Mouse (Mus musculus) heart, embryonic 15.5 days (tissue): ENCODE results near the gene Dhrs7b. TPM values are rescaled to one million over a fixed set of nuclear protein-coding genes. Genes with fewer than 3 reads are reported as not detected.
A peak's percentile ranks its signal among the peaks of the same experiment; 100 is the strongest.
"Not testable (repeated sequence)": the region's sequence is repeated elsewhere in the genome, so short reads cannot be mapped to it uniquely, and the experiment has no call there.

ENCODE experiments used
- ATAC-seq: fragments of 200-750 bp; cut with Nextera tagmentation; replicated peaks from 2 replicates; pipeline ENCODE4 v1.8.0; 2017; ENCODE audit warnings: low read depth, moderate TSS enrichment; ENCODE audit not compliant: insufficient number of reproducible peaks, insufficient read depth, low FRiP score
- H3K27ac ChIP-seq: fragments of 300-500 bp; sonication (generic); 2 replicates; pipeline ENCODE4 v1.5.1; 2015; ENCODE audit warnings: mild to moderate bottlenecking, inconsistent platforms
- H3K27me3 ChIP-seq: fragments of 300-500 bp; sonication (generic); 2 replicates; pipeline ENCODE4 v1.6.1; 2015; ENCODE audit warnings: inconsistent platforms
- H3K36me3 ChIP-seq: fragments of 300-500 bp; sonication (generic); 2 replicates; pipeline ENCODE4 v1.6.1; 2015; ENCODE audit warnings: mild to moderate bottlenecking, inconsistent platforms
- H3K4me1 ChIP-seq: fragments of 300-500 bp; sonication (generic); replicated peaks from 2 replicates; pipeline ENCODE4 v1.6.1; 2015; ENCODE audit warnings: inconsistent platforms
- H3K4me2 ChIP-seq: fragments of 300-500 bp; sonication (generic); 2 replicates; pipeline ENCODE4 v1.6.1; 2015; ENCODE audit warnings: inconsistent platforms, mild to moderate bottlenecking, moderate library complexity
- H3K4me3 ChIP-seq: fragments of 300-500 bp; sonication (generic); 2 replicates; pipeline ENCODE4 v1.5.1; 2015; ENCODE audit warnings: mild to moderate bottlenecking, inconsistent platforms
- H3K9ac ChIP-seq: fragments of 300-500 bp; sonication (generic); 2 replicates; pipeline ENCODE4 v1.6.1; 2015; ENCODE audit warnings: mild to moderate bottlenecking, inconsistent platforms
- H3K9me3 ChIP-seq: fragments of 300-500 bp; sonication (generic); replicated peaks from 2 replicates; pipeline ENCODE4 v1.6.1; 2016; ENCODE audit warnings: inconsistent platforms
- WGBS: fragments of 180-500 bp; shearing (Covaris S2); methylation state at CpG from one replicate; pipeline ENCODE4 v1.1.7; 2015; ENCODE audit warnings: mixed read lengths; 5-methylcytosine and 5-hydroxymethylcytosine counted together
- polyA plus RNA-seq: library from polyadenylated mRNA; unstranded; fragments of >200 nt; fragmentation: Nextera tagmentation; extraction: Ambion mirVana; gene quantifications from 2 replicates; pipeline ENCODE4 v1.2.1, GENCODE M21; 2015

Gene Dhrs7b
- polyA plus RNA-seq, 1 experiment from 2014 or later: 26.8 TPM

DNA sequence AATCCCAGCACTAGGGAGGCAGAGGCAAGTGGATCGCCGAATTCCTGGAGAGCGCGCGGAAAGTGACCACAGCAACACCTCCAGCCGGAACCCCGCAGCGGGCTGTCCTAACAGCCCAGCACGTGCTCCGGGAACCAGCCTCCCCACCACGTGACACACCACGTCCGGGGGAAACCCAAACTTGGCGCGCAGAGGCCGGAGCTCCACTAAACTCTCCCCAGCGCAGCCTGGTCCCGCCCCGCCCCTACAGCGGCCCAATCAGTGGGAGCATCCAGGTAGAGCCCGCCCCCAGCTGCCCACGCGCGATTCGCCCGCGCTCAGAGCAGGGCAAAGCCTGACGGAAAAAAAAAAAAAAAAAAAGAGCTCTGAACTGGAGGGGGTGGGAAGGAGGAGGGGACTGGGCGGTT, 19.4 kb upstream of the Dhrs7b start:
- peak; percentile 100 for ATAC-seq
- peaks cover 29% of the 10 kb centered on the region for H3K4me1 ChIP-seq
- H3K9ac ChIP-seq: peak overlapping the region; percentile 49
- peak overlapping the region; percentile 61 for H3K4me3 ChIP-seq
- H3K36me3 ChIP-seq: no peaks in the 10 kb centered on the region
- WGBS: under 1% methylated on average over 29 of the region's 29 CpGs
- H3K9me3 ChIP-seq: no peaks in the 10 kb centered on the region
- no peaks in the 10 kb centered on the region for H3K27me3 ChIP-seq
- H3K4me2 ChIP-seq: peak overlapping the region; percentile 94
- H3K27ac ChIP-seq: peak overlapping the region; percentile 49; the same call in 1 of the 2 replicates

DNA sequence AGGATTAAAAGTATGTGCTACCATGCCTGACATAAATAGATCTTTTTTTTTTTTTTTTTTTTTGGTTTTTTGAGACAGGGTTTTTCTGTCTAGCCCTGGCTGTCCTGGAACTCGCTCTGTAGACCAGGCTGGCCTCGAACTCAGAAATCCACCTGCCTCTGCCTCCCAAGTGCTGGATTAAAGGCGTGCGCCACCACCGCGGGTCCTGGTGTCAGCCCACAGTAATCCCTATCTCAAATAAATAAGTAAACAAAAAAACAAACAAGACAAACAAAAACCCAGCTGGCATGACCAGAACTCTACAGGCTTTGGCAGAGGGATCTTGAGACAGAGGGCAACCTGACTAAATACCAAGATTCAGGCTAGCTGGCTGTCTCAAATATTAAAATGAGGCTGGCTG, 18.8 kb upstream of the Dhrs7b start, which contains the start of gene Shmt1:
Gene Shmt1, minus strand, starts transcription at position 101 of the 400 bp plus-strand sequence.
- Histone ChIP-seq H3K4me1 (peaks cover 29% of the 10 kb centered on the region), H3K4me3 (peak within 1 kb of the TSS; percentile 61), H3K27ac (peak within 1 kb of the TSS; percentile 49; the same call in 1 of the 2 replicates), H3K9ac (peak within 1 kb of the TSS; percentile 49), H3K4me2 (peak within 1 kb of the TSS; percentile 94)
- H3K9me3 ChIP-seq, ATAC-seq, H3K27me3 ChIP-seq, H3K36me3 ChIP-seq: not testable (repeated sequence)
- 27% methylated on average over 6 of the region's 6 CpGs for WGBS

DNA sequence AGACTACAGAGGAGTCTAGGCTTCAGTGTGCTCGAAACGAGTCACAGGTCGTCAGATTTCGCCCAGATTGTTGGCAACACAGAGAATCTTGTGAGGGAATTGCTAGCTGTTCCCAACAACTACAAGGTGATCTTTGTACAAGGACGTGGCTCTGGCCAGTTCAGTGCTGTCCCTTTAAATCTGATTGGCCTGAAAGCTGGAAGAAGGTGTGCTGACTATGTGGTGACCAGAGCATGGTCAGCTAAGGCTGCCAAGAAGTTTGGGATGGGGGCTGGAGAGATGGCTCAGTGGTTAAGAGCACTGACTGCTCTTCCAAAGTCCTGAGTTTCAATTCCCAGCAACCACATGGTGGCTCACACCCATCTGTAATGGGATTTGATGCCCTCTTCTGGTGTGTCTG, 14.0 kb upstream of the Dhrs7b start:
- WGBS: 63% methylated on average over 5 of the region's 5 CpGs
- H3K27ac ChIP-seq: no peak overlapping the region
- H3K9me3 ChIP-seq: no peaks in the 10 kb centered on the region
- no peaks in the 10 kb centered on the region for H3K27me3 ChIP-seq
- no peaks in the 10 kb centered on the region for H3K4me1 ChIP-seq
- no peak overlapping the region for H3K4me3 ChIP-seq
- no peak overlapping the region for H3K9ac ChIP-seq
- no peak overlapping the region for H3K4me2 ChIP-seq
- H3K36me3 ChIP-seq: no peaks in the 10 kb centered on the region
- ATAC-seq: no peak

DNA sequence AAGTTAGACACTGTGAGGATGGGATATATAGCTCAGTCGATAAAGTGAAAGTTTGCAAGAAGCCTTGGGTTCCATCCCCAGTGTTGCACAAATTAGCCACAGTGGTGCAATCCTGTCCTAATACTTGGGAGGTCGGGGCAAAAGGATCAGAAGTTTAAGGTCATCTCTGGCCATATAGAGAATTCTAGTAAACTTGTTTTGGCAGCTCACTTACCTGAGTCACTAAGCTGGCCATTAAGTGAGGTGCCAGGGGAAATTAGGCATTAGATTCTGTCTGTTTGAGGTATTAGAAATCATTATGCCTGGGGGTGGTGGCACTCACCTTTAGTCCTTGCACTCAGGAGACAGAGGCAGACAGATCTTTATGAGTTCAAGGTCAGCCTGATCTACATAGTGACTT, 6.7 kb upstream of the Dhrs7b start:
- Histone ChIP-seq H3K4me3 (no peak overlapping the region), H3K4me1 (no peaks in the 10 kb centered on the region), H3K9me3 (no peaks in the 10 kb centered on the region), H3K4me2 (no peak overlapping the region), H3K27me3 (no peaks in the 10 kb centered on the region), H3K36me3 (no peaks in the 10 kb centered on the region), H3K9ac (no peak overlapping the region), H3K27ac (no peak overlapping the region)
- 68% methylated on average over 2 of the region's 2 CpGs for WGBS
- no peak for ATAC-seq

DNA sequence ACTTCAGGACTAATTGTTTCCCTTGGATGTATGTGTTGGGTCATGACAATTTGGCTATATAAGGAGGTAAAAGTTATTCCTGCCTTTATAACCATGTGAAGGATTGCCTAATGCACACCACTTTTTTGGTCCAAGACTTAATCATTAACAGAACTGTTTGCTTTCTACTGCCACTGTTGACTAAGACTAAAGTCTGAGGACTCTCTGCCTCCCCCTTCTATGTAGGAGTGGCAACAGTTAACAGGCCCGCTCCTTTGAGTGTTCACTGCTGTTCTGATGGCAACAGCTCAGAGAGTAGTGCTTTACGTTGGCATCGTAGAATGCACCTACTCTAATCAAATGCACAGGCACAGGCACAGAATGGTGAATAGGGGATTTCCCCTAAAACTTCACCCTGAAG, 5.2 kb upstream of the Dhrs7b start:
- Histone ChIP-seq H3K4me2 (no peak overlapping the region), H3K27ac (no peak overlapping the region), H3K9ac (no peak overlapping the region), H3K9me3 (no peaks in the 10 kb centered on the region), H3K4me1 (no peaks in the 10 kb centered on the region), H3K27me3 (no peaks in the 10 kb centered on the region), H3K36me3 (no peaks in the 10 kb centered on the region), H3K4me3 (no peak overlapping the region)
- ATAC-seq: no peak
- WGBS: 74% methylated on average over 3 of the region's 3 CpGs

DNA sequence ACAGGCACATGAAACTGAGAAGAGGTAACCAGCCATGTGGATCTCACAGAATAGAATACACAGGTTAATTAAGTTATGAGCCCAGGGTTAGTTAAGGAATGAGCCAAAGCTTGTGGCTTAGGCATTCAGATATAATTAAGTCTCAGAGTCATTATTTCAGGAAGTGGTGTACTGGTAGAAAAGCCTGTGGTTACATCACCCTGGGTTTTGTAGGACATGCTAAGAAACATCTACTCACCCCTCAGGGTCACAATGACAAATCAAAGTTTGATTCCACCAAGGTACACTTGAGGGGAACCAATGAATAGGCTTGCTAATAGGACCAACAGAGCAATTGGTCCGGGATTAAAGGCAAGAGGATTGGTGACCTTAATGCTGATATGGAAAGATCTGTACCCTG, 3.7 kb upstream of the Dhrs7b start:
- H3K4me1 ChIP-seq: peaks cover 8% of the 10 kb centered on the region
- H3K27me3 ChIP-seq: no peaks in the 10 kb centered on the region
- no peak overlapping the region for H3K27ac ChIP-seq
- H3K36me3 ChIP-seq: no peaks in the 10 kb centered on the region
- ATAC-seq: no peak
- H3K4me2 ChIP-seq: no peak overlapping the region
- no peak overlapping the region for H3K9ac ChIP-seq
- whole genome bisulfite sequencing: 42% methylated on average over 1 of the region's 1 CpGs
- no peaks in the 10 kb centered on the region for H3K9me3 ChIP-seq
- H3K4me3 ChIP-seq: no peak overlapping the region

DNA sequence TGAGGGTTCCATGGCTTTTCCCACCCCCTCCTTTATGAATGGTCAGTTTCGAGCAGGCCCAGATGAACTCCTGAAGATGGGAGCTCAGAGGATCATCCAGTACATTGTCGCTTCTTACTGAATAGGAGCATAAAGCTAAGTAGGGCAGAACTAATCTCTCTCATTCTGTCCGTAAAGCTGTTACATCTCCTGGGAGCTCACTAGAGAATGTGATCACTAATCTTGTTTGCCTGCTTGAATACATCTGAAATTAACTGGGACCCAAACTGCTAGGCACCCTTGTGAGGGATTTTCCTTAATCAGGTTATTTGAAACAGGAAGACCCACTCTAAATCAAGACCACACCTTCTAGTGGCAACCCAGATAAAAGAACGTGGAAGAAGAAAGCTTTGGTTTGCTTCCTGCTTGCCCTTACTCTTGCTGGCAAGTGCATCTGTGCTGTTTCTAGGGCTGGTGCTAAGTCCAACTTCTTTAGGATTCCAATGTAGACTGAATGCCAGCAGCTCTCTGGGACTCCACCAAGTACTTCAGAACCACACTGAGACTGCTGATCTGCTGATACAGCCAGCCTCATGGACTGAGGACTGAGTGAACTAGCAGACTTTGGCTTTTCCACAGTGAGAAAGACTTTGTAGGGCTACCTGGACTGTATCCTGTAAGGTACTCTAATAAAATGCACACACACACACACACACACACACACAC, 3.0 kb upstream of the Dhrs7b start:
- WGBS: 54% methylated on average over 4 of the region's 4 CpGs
- no peak overlapping the region for H3K4me3 ChIP-seq
- no peak for ATAC-seq
- no peaks in the 10 kb centered on the region for H3K36me3 ChIP-seq
- H3K4me2 ChIP-seq: no peak overlapping the region
- no peaks in the 10 kb centered on the region for H3K9me3 ChIP-seq
- peaks cover 8% of the 10 kb centered on the region for H3K4me1 ChIP-seq
- H3K27ac ChIP-seq: no peak overlapping the region
- no peaks in the 10 kb centered on the region for H3K27me3 ChIP-seq
- H3K9ac ChIP-seq: no peak overlapping the region

DNA sequence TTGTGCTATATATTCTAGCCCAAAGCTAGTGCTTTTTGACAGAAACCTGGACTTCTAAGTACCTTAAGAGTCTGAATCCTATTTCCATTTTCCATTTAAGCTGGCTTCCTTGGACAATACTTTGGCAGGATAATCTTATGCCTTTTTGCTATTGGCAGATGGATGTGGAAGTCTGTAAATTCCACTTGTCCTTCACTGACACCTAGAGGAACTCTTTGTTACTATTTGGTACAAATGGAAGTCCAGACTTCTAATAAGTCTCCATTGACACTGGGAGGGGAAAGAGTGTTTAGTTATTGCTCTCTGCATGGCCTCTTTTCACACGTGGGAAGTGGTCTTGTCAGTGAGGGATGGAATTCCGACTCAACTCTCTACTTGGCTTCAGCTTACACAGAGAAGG, 1.5 kb upstream of the Dhrs7b start:
- no peak for ATAC-seq

DNA sequence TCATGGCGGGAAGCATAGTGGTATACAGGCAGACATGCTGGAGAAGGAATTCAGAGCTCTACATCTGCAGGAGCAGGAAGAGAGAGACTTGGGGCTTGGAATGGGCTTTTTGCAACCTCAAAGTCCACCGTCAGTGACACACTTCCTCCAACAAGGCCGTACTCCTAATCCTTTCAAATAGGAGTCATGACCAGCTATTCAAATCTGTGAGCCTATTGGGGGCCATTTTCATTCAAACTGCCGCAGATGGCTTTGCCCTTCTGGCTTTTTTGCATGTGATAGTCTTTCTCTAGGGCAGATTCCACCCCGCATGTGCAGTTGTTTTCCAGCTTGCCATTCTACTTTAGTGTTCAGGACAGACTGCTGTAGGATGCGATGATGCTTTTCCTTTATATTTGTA, 6.5 kb downstream of the Dhrs7b start:
- no peak for ATAC-seq
- 95% methylated on average over 6 of the region's 6 CpGs for WGBS

More for the DNA sequence above, 1.5 kb upstream of the Dhrs7b start:
- no peak overlapping the region for H3K9ac ChIP-seq
- no peak overlapping the region for H3K4me2 ChIP-seq
- 24% methylated on average over 2 of the region's 2 CpGs for WGBS
- no peak overlapping the region for H3K4me3 ChIP-seq
- H3K27me3 ChIP-seq: no peaks in the 10 kb centered on the region
- no peak overlapping the region for H3K27ac ChIP-seq
- peaks cover 8% of the 10 kb centered on the region for H3K4me1 ChIP-seq
- no peaks in the 10 kb centered on the region for H3K36me3 ChIP-seq
- no peaks in the 10 kb centered on the region for H3K9me3 ChIP-seq

DNA sequence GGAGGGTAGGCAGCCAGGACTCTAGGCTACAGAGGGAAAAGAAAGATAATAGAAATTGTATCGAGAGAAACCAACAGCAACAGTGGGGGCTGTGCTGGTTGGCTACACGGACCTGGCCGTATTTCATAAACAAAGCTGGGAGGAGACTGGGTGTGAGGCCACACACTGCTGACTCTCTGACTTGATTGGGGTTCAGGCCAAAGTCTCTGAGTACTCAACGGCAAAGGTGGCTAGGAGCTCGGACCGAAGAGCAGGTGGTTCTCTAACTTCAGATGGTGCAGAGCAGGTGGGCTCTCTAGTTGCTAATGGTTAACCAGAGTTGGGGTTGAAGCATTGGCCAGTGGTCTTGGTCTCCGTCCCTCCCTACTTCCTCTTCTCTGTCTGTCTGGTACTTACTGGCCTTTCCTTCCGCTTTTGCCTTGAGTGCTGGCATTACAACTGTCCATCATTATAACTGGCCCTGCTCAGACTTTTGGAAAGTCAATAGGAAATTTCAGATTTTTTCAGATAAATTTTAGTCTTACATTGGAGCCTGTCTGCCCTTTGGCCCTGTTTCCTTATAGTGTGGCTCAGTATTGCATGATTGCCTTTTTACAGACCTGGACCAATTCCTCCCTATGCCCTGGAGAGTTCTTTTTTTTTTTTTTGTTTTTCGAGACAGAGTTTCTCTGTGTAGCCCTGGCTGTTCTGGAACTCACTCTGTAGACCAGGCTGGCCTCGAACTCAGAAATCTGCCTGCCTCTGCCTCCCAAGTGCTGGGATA, 7.4 kb downstream of the Dhrs7b start:
- H3K27ac ChIP-seq: no peak overlapping the region
- H3K4me1 ChIP-seq: no peaks in the 10 kb centered on the region
- no peak overlapping the region for H3K9ac ChIP-seq
- no peaks in the 10 kb centered on the region for H3K27me3 ChIP-seq
- no peaks in the 10 kb centered on the region for H3K36me3 ChIP-seq
- no peak for ATAC-seq
- no peak overlapping the region for H3K4me2 ChIP-seq
- 87% methylated on average over 10 of the region's 10 CpGs for WGBS
- no peak overlapping the region for H3K4me3 ChIP-seq
- no peaks in the 10 kb centered on the region for H3K9me3 ChIP-seq

More for the DNA sequence above, 6.5 kb downstream of the Dhrs7b start:
- no peaks in the 10 kb centered on the region for H3K9me3 ChIP-seq
- no peak overlapping the region for H3K4me2 ChIP-seq
- H3K36me3 ChIP-seq: no peaks in the 10 kb centered on the region
- H3K9ac ChIP-seq: no peak overlapping the region
- H3K4me3 ChIP-seq: no peak overlapping the region
- no peaks in the 10 kb centered on the region for H3K4me1 ChIP-seq
- no peak overlapping the region for H3K27ac ChIP-seq
- H3K27me3 ChIP-seq: no peaks in the 10 kb centered on the region

DNA sequence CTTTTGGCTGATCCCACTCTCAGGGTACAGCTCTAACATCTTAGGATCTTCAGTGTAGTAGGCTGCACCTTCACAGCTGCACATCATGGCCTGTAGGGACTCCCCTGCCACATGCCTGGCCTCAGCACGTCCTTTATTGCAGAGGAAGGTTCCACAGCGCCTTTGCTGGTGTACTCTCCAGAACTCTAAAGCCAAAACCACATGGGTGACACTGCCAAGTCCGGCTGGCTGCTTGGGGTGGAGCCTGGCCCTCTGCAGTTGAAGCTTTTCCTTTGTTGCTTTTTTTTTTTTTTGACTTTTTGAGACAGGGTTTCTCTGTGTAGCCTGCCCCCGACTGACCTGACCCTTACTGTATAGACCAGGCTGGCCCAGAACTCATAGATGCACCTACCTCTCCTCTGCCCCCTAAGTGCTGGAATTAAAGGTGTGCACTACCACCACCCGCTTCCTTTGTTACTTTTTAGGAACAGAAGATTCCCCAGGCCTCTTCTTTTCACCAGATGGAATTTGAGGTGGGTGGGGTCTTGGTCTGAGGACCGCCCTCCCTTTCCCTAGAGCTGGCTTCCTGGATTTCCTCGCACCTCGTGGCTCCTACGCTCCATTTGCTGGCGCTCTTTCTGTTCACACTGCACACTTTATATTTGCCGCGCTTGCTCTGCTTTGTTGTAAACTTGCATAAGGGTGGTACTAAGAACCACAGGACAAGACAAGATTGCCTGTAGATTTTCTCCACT, 11.2 kb downstream of the Dhrs7b start:
- Histone ChIP-seq H3K4me1 (no peaks in the 10 kb centered on the region), H3K4me2 (no peak overlapping the region), H3K4me3 (no peak overlapping the region), H3K27ac (no peak overlapping the region), H3K36me3 (peaks cover 8% of the 10 kb centered on the region; the same call in 1 of the 2 replicates), H3K27me3 (no peaks in the 10 kb centered on the region), H3K9me3 (no peaks in the 10 kb centered on the region), H3K9ac (no peak overlapping the region)
- no peak for ATAC-seq
- WGBS: 79% methylated on average over 12 of the region's 12 CpGs
